Mouse (Mus musculus) cerebellum, adult 2 months (tissue): Measurements from ENCODE around the gene Cdk6.

Source experiments
- CTCF ChIP-seq: fragments of 200-500 bp; IDR thresholded peaks from 2 replicates; pipeline ENCODE4 v1.5.1; 2011; ENCODE audit warnings: low read depth, mild to moderate bottlenecking, control low read depth, low read length, moderate library complexity, borderline replicate concordance; ENCODE audit not compliant: insufficient read depth
- POLR2A ChIP-seq: fragments of 200-500 bp; IDR thresholded peaks from 2 replicates; pipeline ENCODE4 v1.6.1; 2011; ENCODE audit warnings: low read length, control low read depth, borderline replicate concordance; ENCODE audit not compliant: insufficient read depth

DNA sequence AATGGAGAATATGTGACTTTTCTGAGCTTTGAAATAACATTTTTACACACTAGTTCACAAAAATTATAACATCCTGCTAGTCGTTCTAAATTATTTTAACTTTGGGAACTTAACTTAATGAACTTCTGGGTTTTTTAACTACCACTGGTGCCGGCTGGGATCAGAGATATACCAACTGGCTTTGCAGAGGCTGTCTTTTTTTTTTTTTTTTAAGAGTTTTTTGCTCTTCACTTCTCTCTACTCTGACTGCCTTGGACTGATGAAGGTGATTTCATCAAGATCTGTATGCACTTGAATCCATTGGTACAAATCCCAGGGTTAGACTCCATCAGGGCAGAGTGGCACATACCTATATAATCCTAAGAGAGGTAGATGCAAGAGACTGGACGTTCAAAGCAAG, 11.5 kb downstream of the Cdk6 start:
- no peak for TF ChIP-seq CTCF
- no peak for TF ChIP-seq POLR2A
